ENCODE assay signal across 7 mouse cellular contexts in genomic region chr11:40755109-40755627, GRCm38 (mm10). TPM values are rescaled to one million over a fixed set of nuclear protein-coding genes. Genes with fewer than 3 reads are reported as not detected.
DNase-seq lines count a peak whose midpoint lies in the region; ATAC-seq lines count a peak whose summit lies in the region.

TSS of gene Ccng1 (minus strand) at chr11:40755311.

- no peaks in the 10 kb centered on the region for H3K27me3 ChIP-seq in intestine, embryonic 16.5 days (replicated peaks; ENCODE audit: control insufficient read depth, insufficient read depth, low read length)
- H3K27me3 ChIP-seq in midbrain, embryonic 11.5 days (ENCODE audit: control insufficient read depth, insufficient read depth, low read length), result no peaks in the 10 kb centered on the region

- peak; percentile 96 for DNase-seq in adrenal gland, adult 8-10 months
- peak; percentile 86 for DNase-seq in embryo, embryonic 9.5 days (ENCODE audit: extremely low spot score)
- DNase-seq in gastrocnemius, postnatal 4 days (ENCODE audit: low spot score in 2 of 2), result peak; percentile 68 to 88
- peak; percentile 90 to 91 for DNase-seq in left cerebral cortex, postnatal 36 days (ENCODE audit: low spot score in 2 of 2)
- DNase-seq in midbrain, embryonic 11.5 days (ENCODE audit: low spot score, missing footprints), result peak; percentile 95
- DNase-seq in skeletal muscle tissue, adult 2 months (ENCODE audit: low read depth, low spot score), result peak; percentile 97

- 0% methylated on average over 25 of the region's 25 CpGs for WGBS in intestine, embryonic 16.5 days
- WGBS in midbrain, embryonic 11.5 days, result under 1% methylated on average over 25 of the region's 25 CpGs

- peak within 1 kb of the TSS; percentile 96 for H3K4me3 ChIP-seq in intestine, embryonic 16.5 days (ENCODE audit: low read length)
- H3K4me3 ChIP-seq in midbrain, embryonic 11.5 days (ENCODE audit: low read depth, low read length), result peak within 1 kb of the TSS; percentile 77

- intact Hi-C loops in left cerebral cortex, postnatal 36 days (cut with DNase I), result no loop called here

- peak within 1 kb of the TSS; percentile 59 for H3K4me2 ChIP-seq in intestine, embryonic 16.5 days (ENCODE audit: low read depth, low read length)
- H3K4me2 ChIP-seq in midbrain, embryonic 11.5 days, result peak within 1 kb of the TSS; percentile 87

- no peaks in the 10 kb centered on the region for H3K36me3 ChIP-seq in intestine, embryonic 16.5 days (ENCODE audit: control insufficient read depth, insufficient read depth, low read length)
- no peaks in the 10 kb centered on the region for H3K36me3 ChIP-seq in midbrain, embryonic 11.5 days (ENCODE audit: control insufficient read depth, insufficient read depth, low read length)

- H3K4me1 ChIP-seq in intestine, embryonic 16.5 days (ENCODE audit: control insufficient read depth, insufficient read depth, low read length), result no peaks in the 10 kb centered on the region
- peaks cover 6% of the 10 kb centered on the region for H3K4me1 ChIP-seq in midbrain, embryonic 11.5 days (ENCODE audit: control insufficient read depth, insufficient read depth, low read length)

- peak; percentile 99 for ATAC-seq in intestine, embryonic 16.5 days
- peak; percentile 100 for ATAC-seq in midbrain, embryonic 11.5 days (ENCODE audit: low FRiP score)

- H3K27ac ChIP-seq in intestine, embryonic 16.5 days (ENCODE audit: low read length), result peak within 1 kb of the TSS; percentile 74
- H3K27ac ChIP-seq in midbrain, embryonic 11.5 days (ENCODE audit: low read depth, low read length), result no peak within 1 kb of the TSS; the same call in 1 of the 2 replicates

- peak within 1 kb of the TSS; percentile 93 for H3K9ac ChIP-seq in intestine, embryonic 16.5 days (ENCODE audit: low read depth, low read length)
- peak within 1 kb of the TSS; percentile 86 for H3K9ac ChIP-seq in midbrain, embryonic 11.5 days (ENCODE audit: low read length)

- no peaks in the 10 kb centered on the region for H3K9me3 ChIP-seq in intestine, embryonic 16.5 days (ENCODE audit: control insufficient read depth, low read length)
- no peaks in the 10 kb centered on the region for H3K9me3 ChIP-seq in midbrain, embryonic 11.5 days (ENCODE audit: control insufficient read depth, low read length)

RNA-seq across cellular contexts. Expression of gene Ccng1, which starts in this region (rescaled TPM):
- total RNA-seq in adrenal gland, adult 8-10 months (2022), result 10 to 100 TPM; 65.4 to 88.5 (median 78.1) TPM
- 100 to 1,000 TPM; 297 to 304 TPM for total RNA-seq in gastrocnemius, postnatal 4 days (2021)
- 50.8 and 56.6 TPM in 2 replicates for polyA plus RNA-seq in intestine, embryonic 16.5 days (2015; fragmentation: Nextera tagmentation; extraction: Ambion mirVana)
- total RNA-seq in left cerebral cortex, postnatal 36 days (2021), result 10 to 100 TPM; 61.7 to 70.4 TPM
- polyA plus RNA-seq in midbrain, embryonic 11.5 days (2014; fragmentation: Nextera tagmentation; extraction: Ambion mirVana), result 47.9 and 61.1 TPM in 2 replicates
